Mouse (Mus musculus): Measurements from ENCODE around the gene Rhbdl3.

The Rhbdl3 gene

GRCm38 (mm10) chr11:80300551-80301315 is at the start of gene Rhbdl3:
Rhbdl3 (plus strand) TSS chr11:80300912.
- DNase-seq (ENCODE audit: low read depth, low spot score) = peak; percentile 72

GRCm38 (mm10) chr11:80264137-80264536 is 36.6 kb upstream of the Rhbdl3 start:
- no peak for DNase-seq (ENCODE audit: low read depth, low spot score)

- DNase-seq (ENCODE audit: low read depth, low spot score) = no peak
Observed at GRCm38 (mm10) chr11:80271096-80271495, 29.6 kb upstream of the Rhbdl3 start.

- DNase-seq (ENCODE audit: low read depth, low spot score) = no peak
Observed at GRCm38 (mm10) chr11:80275011-80275410, 25.7 kb upstream of the Rhbdl3 start.

GRCm38 (mm10) chr11:80278054-80278453 is 22.7 kb upstream of the Rhbdl3 start:
- DNase-seq (ENCODE audit: low read depth, low spot score) = no peak

- no peak for DNase-seq (ENCODE audit: low read depth, low spot score)
Observed at GRCm38 (mm10) chr11:80283786-80284185, 16.9 kb upstream of the Rhbdl3 start.

GRCm38 (mm10) chr11:80284641-80285040 is 16.1 kb upstream of the Rhbdl3 start:
- DNase-seq (ENCODE audit: low read depth, low spot score) = no peak

GRCm38 (mm10) chr11:80287150-80287549 is 13.6 kb upstream of the Rhbdl3 start:
- DNase-seq (ENCODE audit: low read depth, low spot score) = peak; percentile 69

- no peak for DNase-seq (ENCODE audit: low read depth, low spot score)
Observed at GRCm38 (mm10) chr11:80289701-80290445, 10.8 kb upstream of the Rhbdl3 start.

- no peak for DNase-seq (ENCODE audit: low read depth, low spot score)
Observed at GRCm38 (mm10) chr11:80291004-80291403, 9.7 kb upstream of the Rhbdl3 start.

- no peak for DNase-seq (ENCODE audit: low read depth, low spot score)
Observed at GRCm38 (mm10) chr11:80292463-80292862, 8.2 kb upstream of the Rhbdl3 start.

GRCm38 (mm10) chr11:80295066-80295465 is 5.6 kb upstream of the Rhbdl3 start:
- DNase-seq (ENCODE audit: low read depth, low spot score) = no peak

- no peak for DNase-seq (ENCODE audit: low read depth, low spot score)
Observed at GRCm38 (mm10) chr11:80295785-80296184, 4.9 kb upstream of the Rhbdl3 start.

GRCm38 (mm10) chr11:80299513-80300235 is 1.0 kb upstream of the Rhbdl3 start:
- no peak for DNase-seq (ENCODE audit: low read depth, low spot score)

- DNase-seq (ENCODE audit: low read depth, low spot score) = peak; percentile 49
Observed at GRCm38 (mm10) chr11:80301316-80302045, 769 bp downstream of the Rhbdl3 start.

- DNase-seq (ENCODE audit: low read depth, low spot score) = no peak
Observed at GRCm38 (mm10) chr11:80302046-80302390, 1.3 kb downstream of the Rhbdl3 start.

- peak; percentile 70 for DNase-seq (ENCODE audit: low read depth, low spot score)
Observed at GRCm38 (mm10) chr11:80302536-80302935, 1.8 kb downstream of the Rhbdl3 start.

GRCm38 (mm10) chr11:80303746-80304145 is 3.0 kb downstream of the Rhbdl3 start:
- no peak for DNase-seq (ENCODE audit: low read depth, low spot score)

GRCm38 (mm10) chr11:80304846-80305245 is 4.1 kb downstream of the Rhbdl3 start:
- DNase-seq (ENCODE audit: low read depth, low spot score) = no peak

- no peak for DNase-seq (ENCODE audit: low read depth, low spot score)
Observed at GRCm38 (mm10) chr11:80308537-80308936, 7.8 kb downstream of the Rhbdl3 start.

- no peak for DNase-seq (ENCODE audit: low read depth, low spot score)
Observed at GRCm38 (mm10) chr11:80311271-80311670, 10.6 kb downstream of the Rhbdl3 start.

- DNase-seq (ENCODE audit: low read depth, low spot score) = no peak
Observed at GRCm38 (mm10) chr11:80312049-80312448, 11.3 kb downstream of the Rhbdl3 start.
